Mouse (Mus musculus) embryo, embryonic 10.5 days (tissue): ENCODE measurements at regions not wholly inside any gene's neighbourhood (a gene's known extent, or its start where the extent isn't known, plus 50 kb on each side); places are given as distances from the start of the nearest gene placed in this dataset.

Source experiments
- DNase-seq: peaks from one replicate; pipeline ENCODE4 v3.0.0-alpha.2; 2015; ENCODE audit warnings: low spot score

GRCm38 (mm10) chr5:77610496-77610895 lies 202.7 kb upstream of the Igfbp7 start:
- no peak for DNase-seq

- DNase-seq = no peak
These were observed 186.9 kb upstream of the Igfbp7 start for GRCm38 (mm10) chr5:77594719-77595118.

GRCm38 (mm10) chr5:77589252-77589651 lies 181.4 kb upstream of the Igfbp7 start:
- no peak for DNase-seq

GRCm38 (mm10) chr5:77581702-77582101 lies 173.9 kb upstream of the Igfbp7 start:
- DNase-seq = no peak

- peak; percentile 12 for DNase-seq
These were observed 173.3 kb upstream of the Igfbp7 start for GRCm38 (mm10) chr5:77581106-77581638.

- DNase-seq = peak; percentile 45
These were observed 172.2 kb upstream of the Igfbp7 start for GRCm38 (mm10) chr5:77579826-77580745.

GRCm38 (mm10) chr5:77576881-77577280 lies 169.0 kb upstream of the Igfbp7 start:
- DNase-seq = no peak

GRCm38 (mm10) chr5:77575780-77576179 lies 167.9 kb upstream of the Igfbp7 start:
- no peak for DNase-seq

- no peak for DNase-seq
These were observed 162.5 kb upstream of the Igfbp7 start for GRCm38 (mm10) chr5:77570364-77570763.

GRCm38 (mm10) chr5:77568121-77568520 lies 160.3 kb upstream of the Igfbp7 start:
- no peak for DNase-seq

- no peak for DNase-seq
These were observed 144.7 kb upstream of the Igfbp7 start for GRCm38 (mm10) chr5:77552580-77552979.

- DNase-seq = no peak
These were observed 144.2 kb upstream of the Igfbp7 start for GRCm38 (mm10) chr5:77552081-77552480.

GRCm38 (mm10) chr5:77546001-77546620 lies 138.3 kb upstream of the Igfbp7 start:
- DNase-seq = peak; percentile 19

- DNase-seq = no peak
These were observed 124.6 kb upstream of the Igfbp7 start for GRCm38 (mm10) chr5:77532261-77533015.

- no peak for DNase-seq
These were observed 122.5 kb upstream of the Igfbp7 start for GRCm38 (mm10) chr5:77530376-77530775.

GRCm38 (mm10) chr5:77517252-77517651 lies 109.4 kb upstream of the Igfbp7 start:
- DNase-seq = no peak

- no peak for DNase-seq
These were observed 107.6 kb upstream of the Igfbp7 start for GRCm38 (mm10) chr5:77515448-77515847.

- peak; percentile 45 for DNase-seq
These were observed 94.8 kb upstream of the Igfbp7 start for GRCm38 (mm10) chr5:77502684-77503083.

- no peak for DNase-seq
These were observed 92.2 kb upstream of the Igfbp7 start for GRCm38 (mm10) chr5:77499949-77500460.

- DNase-seq = no peak
These were observed 86.8 kb upstream of the Igfbp7 start for GRCm38 (mm10) chr5:77494601-77495000.

- peak; percentile 40 for DNase-seq
These were observed 81.1 kb upstream of the Igfbp7 start for GRCm38 (mm10) chr5:77488969-77489368.
